Mouse (Mus musculus) midbrain, postnatal 0 days (tissue): ENCODE measurements at regions not wholly inside any gene's neighbourhood (a gene's known extent, or its start where the extent isn't known, plus 50 kb on each side); places are given as distances from the start of the nearest gene placed in this dataset.

ENCODE experiments used
- ATAC-seq: fragments of 200-750 bp; cut with Nextera tagmentation; 2 replicates; pipeline ENCODE4 v1.8.0; 2017; ENCODE audit warnings: moderate number of reproducible peaks, mild to moderate bottlenecking, moderate TSS enrichment, moderate library complexity; ENCODE audit not compliant: low FRiP score
- DNase-seq: peaks from one replicate; pipeline ENCODE4 v3.0.0-alpha.2; 2015; ENCODE audit warnings: low spot score
- H3K27ac ChIP-seq: fragments of 300-500 bp; sonication (generic); 2 replicates; pipeline ENCODE4 v1.5.1; 2014; ENCODE audit warnings: low read depth, mild to moderate bottlenecking, low read length, mixed read lengths
- H3K27me3 ChIP-seq: fragments of 300-500 bp; sonication (generic); 2 replicates; pipeline ENCODE4 v1.6.1; 2014; ENCODE audit warnings: low read length, control low read depth, mixed read lengths; ENCODE audit not compliant: insufficient read depth
- H3K36me3 ChIP-seq: fragments of 300-500 bp; sonication (generic); 2 replicates; pipeline ENCODE4 v1.6.1; 2014; ENCODE audit warnings: low read length, control low read depth, mixed read lengths; ENCODE audit not compliant: insufficient read depth
- H3K4me1 ChIP-seq: fragments of 300-500 bp; sonication (generic); 2 replicates; pipeline ENCODE4 v1.6.1; 2014; ENCODE audit warnings: mild to moderate bottlenecking, control low read depth, antibody characterized with exemption, low read length, mixed read lengths; ENCODE audit not compliant: insufficient read depth
- H3K4me2 ChIP-seq: fragments of 300-500 bp; sonication (generic); 2 replicates; pipeline ENCODE4 v1.6.1; 2014; ENCODE audit warnings: low read depth, mild to moderate bottlenecking, low read length, mixed read lengths; ENCODE audit not compliant: poor library complexity, severe bottlenecking
- H3K4me3 ChIP-seq: fragments of 300-500 bp; sonication (generic); 2 replicates; pipeline ENCODE4 v1.5.1; 2014; ENCODE audit warnings: low read depth, mild to moderate bottlenecking, low read length, moderate library complexity
- H3K9ac ChIP-seq: fragments of 300-500 bp; sonication (generic); replicated peaks from 2 replicates; pipeline ENCODE4 v1.6.1; 2014; ENCODE audit warnings: mild to moderate bottlenecking, low read length, moderate library complexity, mixed read lengths; ENCODE audit not compliant: poor library complexity, severe bottlenecking
- H3K9me3 ChIP-seq: fragments of 300-500 bp; sonication (generic); 2 replicates; pipeline ENCODE4 v1.6.1; 2016; ENCODE audit warnings: low read length, control low read depth
- CTCF ChIP-seq: IDR thresholded peaks from 2 replicates; pipeline ENCODE4 v1.5.1; 2016; ENCODE audit warnings: antibody characterized with exemption, mild to moderate bottlenecking
- WGBS: fragments of 180-500 bp; shearing (Covaris S2); extraction: QIAGEN DNeasy Blood & Tissue Kit; methylation state at CpG from one replicate; pipeline ENCODE4 v1.1.7; 2014; 5-methylcytosine and 5-hydroxymethylcytosine counted together

- TF ChIP-seq CTCF, result no peak
- Histone ChIP-seq H3K36me3 (no peaks in the 10 kb centered on the region), H3K27ac (0 out of 2 replicates have a peak overlapping the region, but pooled peaks have one; percentile 26), H3K9ac (no peak overlapping the region), H3K4me1 (peaks cover 6% of the 10 kb centered on the region; the same call in 1 of the 2 replicates), H3K9me3 (no peaks in the 10 kb centered on the region), H3K27me3 (no peaks in the 10 kb centered on the region), H3K4me3 (no peak overlapping the region), H3K4me2 (no peak overlapping the region)
- no peak for DNase-seq
- no peak for ATAC-seq
- WGBS, result 42% methylated on average over 11 of the region's 11 CpGs
Measured at GRCm38 (mm10) chr3:147968271-147968670, 1022.1 kb downstream of the Adgrl2 start.

DNA sequence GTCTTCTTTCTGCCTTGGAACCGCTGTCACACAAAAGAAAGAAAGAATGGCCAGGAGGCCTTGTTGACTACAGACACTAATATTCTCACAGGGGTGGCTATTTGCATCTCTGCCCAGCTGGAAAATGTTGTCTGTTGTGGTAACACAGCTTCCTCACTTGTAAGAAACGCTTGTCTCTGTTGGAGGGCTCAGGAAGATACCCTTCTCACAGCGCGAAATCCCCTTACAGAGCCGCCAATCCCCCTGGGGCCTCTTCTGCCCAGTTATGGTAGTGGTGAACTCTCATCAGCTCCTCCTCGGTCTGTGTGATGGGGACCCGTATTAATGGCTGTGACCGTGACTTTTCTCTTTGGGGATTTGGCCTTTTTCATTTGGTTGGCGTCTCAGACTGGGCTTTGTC, 1022.5 kb downstream of the Adgrl2 start:
- Histone ChIP-seq H3K36me3 (no peaks in the 10 kb centered on the region), H3K4me2 (no peak overlapping the region), H3K4me1 (peaks cover 6% of the 10 kb centered on the region; the same call in 1 of the 2 replicates), H3K9ac (no peak overlapping the region), H3K27ac (no peak overlapping the region), H3K27me3 (no peaks in the 10 kb centered on the region), H3K4me3 (no peak overlapping the region), H3K9me3 (no peaks in the 10 kb centered on the region)
- peak; percentile 44; the same call in 1 of the 2 replicates for ATAC-seq
- no peak for TF ChIP-seq CTCF
- WGBS, result 32% methylated on average over 9 of the region's 9 CpGs
- no peak for DNase-seq

DNA sequence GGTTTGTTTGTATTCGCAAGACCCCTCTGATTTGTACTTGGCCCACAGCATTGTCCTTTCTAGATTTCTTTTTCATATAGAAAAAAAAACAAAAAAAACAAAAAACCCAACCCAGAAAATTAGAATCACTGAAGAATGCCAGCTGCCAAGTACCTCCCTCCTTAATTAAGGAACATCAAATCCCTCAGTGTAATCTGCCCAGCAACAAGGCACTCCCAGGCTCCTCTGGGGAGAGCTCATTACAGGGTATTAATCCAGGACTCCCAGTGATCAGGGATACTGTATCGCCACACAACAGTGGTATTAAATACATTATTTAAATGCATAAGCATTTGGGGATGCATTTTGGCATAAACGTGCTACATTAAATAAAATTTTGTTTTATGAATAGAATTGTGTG, 1023.1 kb downstream of the Adgrl2 start:
- Histone ChIP-seq H3K27me3 (no peaks in the 10 kb centered on the region), H3K27ac (no peak overlapping the region), H3K9ac (no peak overlapping the region), H3K4me2 (no peak overlapping the region), H3K9me3 (no peaks in the 10 kb centered on the region), H3K4me1 (peaks cover 6% of the 10 kb centered on the region; the same call in 1 of the 2 replicates), H3K4me3 (no peak overlapping the region), H3K36me3 (no peaks in the 10 kb centered on the region)
- TF ChIP-seq CTCF, result no peak
- ATAC-seq (no peak), DNase-seq (no peak)
- 59% methylated on average over 3 of the region's 3 CpGs for WGBS

GRCm38 (mm10) chr3:147966827-147967226, 1023.5 kb downstream of the Adgrl2 start:
- 69% methylated on average over 8 of the region's 8 CpGs for WGBS
- H3K9me3 ChIP-seq, result no peaks in the 10 kb centered on the region
- DNase-seq, result no peak
- H3K9ac ChIP-seq, result no peak overlapping the region
- no peaks in the 10 kb centered on the region for H3K36me3 ChIP-seq
- H3K4me1 ChIP-seq, result peaks cover 6% of the 10 kb centered on the region; the same call in 1 of the 2 replicates
- no peak for ATAC-seq
- no peak for TF ChIP-seq CTCF
- H3K4me3 ChIP-seq, result no peak overlapping the region
- H3K4me2 ChIP-seq, result no peak overlapping the region
- no peak overlapping the region for H3K27ac ChIP-seq
- no peaks in the 10 kb centered on the region for H3K27me3 ChIP-seq

DNA sequence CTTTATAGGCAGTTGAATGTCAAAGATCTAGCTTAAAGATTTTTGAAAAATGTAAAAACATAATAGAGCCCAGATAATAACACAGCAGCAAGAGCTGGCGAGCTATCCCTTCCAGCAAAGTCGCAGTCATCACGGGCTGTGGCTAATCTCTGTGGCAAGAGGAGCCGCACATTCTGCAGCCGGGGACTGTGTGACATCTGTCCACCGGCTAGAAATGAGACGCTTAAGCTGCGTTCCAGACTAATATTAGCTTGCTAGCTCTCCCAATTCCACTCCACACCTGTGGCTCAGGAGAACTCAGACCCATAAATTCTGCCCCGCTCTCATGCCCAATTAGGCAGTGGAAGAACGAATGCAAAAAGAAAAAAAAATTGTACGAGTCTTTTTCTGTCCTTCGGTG, 1024.0 kb downstream of the Adgrl2 start:
- ATAC-seq, result no peak; the same call in 1 of the 2 replicates
- Histone ChIP-seq H3K27ac (no peak overlapping the region), H3K4me1 (peaks cover 6% of the 10 kb centered on the region; the same call in 1 of the 2 replicates), H3K27me3 (no peaks in the 10 kb centered on the region), H3K4me3 (no peak overlapping the region), H3K9me3 (no peaks in the 10 kb centered on the region), H3K9ac (no peak overlapping the region), H3K36me3 (no peaks in the 10 kb centered on the region), H3K4me2 (no peak overlapping the region)
- 40% methylated on average over 12 of the region's 12 CpGs for WGBS
- DNase-seq, result peak; percentile 52
- no peak for TF ChIP-seq CTCF

- 32% methylated on average over 13 of the region's 13 CpGs for WGBS
- no peak overlapping the region for H3K4me2 ChIP-seq
- no peaks in the 10 kb centered on the region for H3K9me3 ChIP-seq
- no peak overlapping the region for H3K9ac ChIP-seq
- no peaks in the 10 kb centered on the region for H3K27me3 ChIP-seq
- DNase-seq, result no peak
- TF ChIP-seq CTCF, result no peak
- no peak overlapping the region for H3K4me3 ChIP-seq
- no peak overlapping the region for H3K27ac ChIP-seq
- H3K36me3 ChIP-seq, result no peaks in the 10 kb centered on the region
- peaks cover 6% of the 10 kb centered on the region; the same call in 1 of the 2 replicates for H3K4me1 ChIP-seq
- ATAC-seq, result no peak
Measured at GRCm38 (mm10) chr3:147963698-147964476, 1026.5 kb downstream of the Adgrl2 start.
